Mouse (Mus musculus): ENCODE measurements around the gene Ppargc1a. TPM values are rescaled to one million over a fixed set of nuclear protein-coding genes. Genes with fewer than 3 reads are reported as not detected.

Ppargc1a gene
- polyA plus RNA-seq (2015; fragmentation: Nextera tagmentation; extraction: Ambion mirVana) = 4.1 and 6.0 TPM in 2 replicates

GRCm38 (mm10) chr5:51567659-51568058 lies at the start of gene Ppargc1a:
TSS of gene Ppargc1a (minus strand) at chr5:51567726.
- no peak within 1 kb of the TSS for H3K4me2 ChIP-seq (replicated peaks)
- H3K4me1 ChIP-seq = peaks cover 10% of the 10 kb centered on the region; the same call in 1 of the 2 replicates
- H3K27me3 ChIP-seq = no peaks in the 10 kb centered on the region
- H3K9me3 ChIP-seq (replicated peaks) = no peaks in the 10 kb centered on the region
- no peak within 1 kb of the TSS for H3K9ac ChIP-seq
- no peaks in the 10 kb centered on the region for H3K36me3 ChIP-seq
- ATAC-seq (ENCODE audit: insufficient number of reproducible peaks, low FRiP score, low TSS enrichment, low read depth) = no peak
- peak within 1 kb of the TSS; percentile 29; the same call in 1 of the 2 replicates for H3K27ac ChIP-seq (replicated peaks)
- 28% methylated on average over 6 of the region's 6 CpGs for WGBS
- H3K4me3 ChIP-seq (replicated peaks) = no peak within 1 kb of the TSS

GRCm38 (mm10) chr5:51616877-51617276 lies 49.4 kb upstream of the Ppargc1a start:
- 41% methylated on average over 1 of the region's 1 CpGs for WGBS
- Histone ChIP-seq H3K27ac (replicated peaks) (no peak overlapping the region), H3K4me1 (no peaks in the 10 kb centered on the region), H3K9me3 (replicated peaks) (no peaks in the 10 kb centered on the region), H3K27me3 (no peaks in the 10 kb centered on the region), H3K4me2 (replicated peaks) (no peak overlapping the region), H3K4me3 (replicated peaks) (no peak overlapping the region), H3K9ac (no peak overlapping the region), H3K36me3 (no peaks in the 10 kb centered on the region)
- no peak for ATAC-seq (ENCODE audit: insufficient number of reproducible peaks, low FRiP score, low TSS enrichment, low read depth)

GRCm38 (mm10) chr5:51612049-51612448 lies 44.5 kb upstream of the Ppargc1a start:
- no peaks in the 10 kb centered on the region for H3K36me3 ChIP-seq
- H3K4me3 ChIP-seq (replicated peaks) = no peak overlapping the region
- 0 out of 2 replicates have a peak, but pooled peaks cover 7% of the 10 kb centered on the region for H3K4me1 ChIP-seq
- 92% methylated on average over 4 of the region's 4 CpGs for WGBS
- ATAC-seq (ENCODE audit: insufficient number of reproducible peaks, low FRiP score, low TSS enrichment, low read depth) = no peak
- no peak overlapping the region for H3K27ac ChIP-seq (replicated peaks)
- H3K27me3 ChIP-seq = no peaks in the 10 kb centered on the region
- no peaks in the 10 kb centered on the region for H3K9me3 ChIP-seq (replicated peaks)
- no peak overlapping the region for H3K4me2 ChIP-seq (replicated peaks)
- H3K9ac ChIP-seq = no peak overlapping the region

- H3K4me3 ChIP-seq (replicated peaks) = no peak overlapping the region
- H3K4me2 ChIP-seq (replicated peaks) = no peak overlapping the region
- ATAC-seq (ENCODE audit: insufficient number of reproducible peaks, low FRiP score, low TSS enrichment, low read depth) = no peak
- H3K4me1 ChIP-seq = 0 out of 2 replicates have a peak, but pooled peaks cover 7% of the 10 kb centered on the region
- 66% methylated on average over 6 of the region's 6 CpGs for WGBS
- no peak overlapping the region for H3K9ac ChIP-seq
- H3K27me3 ChIP-seq = no peaks in the 10 kb centered on the region
- no peaks in the 10 kb centered on the region for H3K36me3 ChIP-seq
- H3K9me3 ChIP-seq (replicated peaks) = no peaks in the 10 kb centered on the region
- H3K27ac ChIP-seq (replicated peaks) = peak overlapping the region; percentile 9; the same call in 1 of the 2 replicates
Measured at GRCm38 (mm10) chr5:51607686-51608480, 40.4 kb upstream of the Ppargc1a start.

GRCm38 (mm10) chr5:51599549-51599948 lies 32.0 kb upstream of the Ppargc1a start:
- no peak overlapping the region for H3K27ac ChIP-seq (replicated peaks)
- 69% methylated on average over 6 of the region's 6 CpGs for WGBS
- no peak overlapping the region for H3K9ac ChIP-seq
- H3K4me3 ChIP-seq (replicated peaks) = no peak overlapping the region
- H3K36me3 ChIP-seq = no peaks in the 10 kb centered on the region
- no peak overlapping the region for H3K4me2 ChIP-seq (replicated peaks)
- ATAC-seq (ENCODE audit: insufficient number of reproducible peaks, low FRiP score, low TSS enrichment, low read depth) = no peak
- H3K9me3 ChIP-seq (replicated peaks) = no peaks in the 10 kb centered on the region
- no peaks in the 10 kb centered on the region for H3K4me1 ChIP-seq
- H3K27me3 ChIP-seq = no peaks in the 10 kb centered on the region

- H3K9me3 ChIP-seq (replicated peaks) = no peaks in the 10 kb centered on the region
- H3K4me2 ChIP-seq (replicated peaks) = no peak overlapping the region
- no peak overlapping the region for H3K9ac ChIP-seq
- WGBS = 63% methylated on average over 9 of the region's 9 CpGs
- no peak overlapping the region for H3K27ac ChIP-seq (replicated peaks)
- no peaks in the 10 kb centered on the region for H3K36me3 ChIP-seq
- peak; percentile 34; the same call in 1 of the 2 replicates for ATAC-seq (ENCODE audit: insufficient number of reproducible peaks, low FRiP score, low TSS enrichment, low read depth)
- peaks cover 14% of the 10 kb centered on the region; the same call in 1 of the 2 replicates for H3K4me1 ChIP-seq
- H3K27me3 ChIP-seq = no peaks in the 10 kb centered on the region
- H3K4me3 ChIP-seq (replicated peaks) = no peak overlapping the region
Measured at GRCm38 (mm10) chr5:51595644-51596043, 28.1 kb upstream of the Ppargc1a start.

- Histone ChIP-seq H3K4me3 (replicated peaks) (no peak overlapping the region), H3K27me3 (no peaks in the 10 kb centered on the region), H3K4me2 (replicated peaks) (no peak overlapping the region), H3K27ac (replicated peaks) (no peak overlapping the region), H3K9me3 (replicated peaks) (no peaks in the 10 kb centered on the region), H3K36me3 (no peaks in the 10 kb centered on the region), H3K4me1 (peaks cover 14% of the 10 kb centered on the region; the same call in 1 of the 2 replicates), H3K9ac (no peak overlapping the region)
- no peak for ATAC-seq (ENCODE audit: insufficient number of reproducible peaks, low FRiP score, low TSS enrichment, low read depth)
- 52% methylated on average over 5 of the region's 5 CpGs for WGBS
Measured at GRCm38 (mm10) chr5:51592206-51592605, 24.7 kb upstream of the Ppargc1a start.

- no peak overlapping the region for H3K27ac ChIP-seq (replicated peaks)
- H3K4me3 ChIP-seq (replicated peaks) = no peak overlapping the region
- H3K4me2 ChIP-seq (replicated peaks) = no peak overlapping the region
- 19% methylated on average over 11 of the region's 11 CpGs for WGBS
- H3K27me3 ChIP-seq = no peaks in the 10 kb centered on the region
- peaks cover 14% of the 10 kb centered on the region; the same call in 1 of the 2 replicates for H3K4me1 ChIP-seq
- ATAC-seq (ENCODE audit: insufficient number of reproducible peaks, low FRiP score, low TSS enrichment, low read depth) = no peak; the same call in 1 of the 2 replicates
- no peaks in the 10 kb centered on the region for H3K36me3 ChIP-seq
- H3K9ac ChIP-seq = no peak overlapping the region
- H3K9me3 ChIP-seq (replicated peaks) = no peaks in the 10 kb centered on the region
Measured at GRCm38 (mm10) chr5:51591537-51592154, 24.1 kb upstream of the Ppargc1a start.

- Histone ChIP-seq H3K4me1 (no peaks in the 10 kb centered on the region), H3K4me3 (replicated peaks) (no peak overlapping the region), H3K9me3 (replicated peaks) (no peaks in the 10 kb centered on the region), H3K4me2 (replicated peaks) (no peak overlapping the region), H3K36me3 (no peaks in the 10 kb centered on the region), H3K27ac (replicated peaks) (no peak overlapping the region), H3K27me3 (no peaks in the 10 kb centered on the region), H3K9ac (no peak overlapping the region)
- ATAC-seq (ENCODE audit: insufficient number of reproducible peaks, low FRiP score, low TSS enrichment, low read depth) = no peak
- 63% methylated on average over 2 of the region's 2 CpGs for WGBS
Measured at GRCm38 (mm10) chr5:51586187-51586586, 18.7 kb upstream of the Ppargc1a start.

GRCm38 (mm10) chr5:51584987-51585386 lies 17.5 kb upstream of the Ppargc1a start:
- H3K4me1 ChIP-seq = no peaks in the 10 kb centered on the region
- no peaks in the 10 kb centered on the region for H3K9me3 ChIP-seq (replicated peaks)
- WGBS = 60% methylated on average over 6 of the region's 6 CpGs
- no peak overlapping the region for H3K4me3 ChIP-seq (replicated peaks)
- H3K36me3 ChIP-seq = no peaks in the 10 kb centered on the region
- no peak overlapping the region for H3K4me2 ChIP-seq (replicated peaks)
- H3K27ac ChIP-seq (replicated peaks) = no peak overlapping the region
- no peak for ATAC-seq (ENCODE audit: insufficient number of reproducible peaks, low FRiP score, low TSS enrichment, low read depth)
- H3K9ac ChIP-seq = no peak overlapping the region
- no peaks in the 10 kb centered on the region for H3K27me3 ChIP-seq

- ATAC-seq (ENCODE audit: insufficient number of reproducible peaks, low FRiP score, low TSS enrichment, low read depth) = no peak
- Histone ChIP-seq H3K9me3 (replicated peaks) (no peaks in the 10 kb centered on the region), H3K4me2 (replicated peaks) (no peak overlapping the region), H3K4me3 (replicated peaks) (no peak overlapping the region), H3K27ac (replicated peaks) (no peak overlapping the region), H3K9ac (no peak overlapping the region), H3K36me3 (no peaks in the 10 kb centered on the region), H3K27me3 (no peaks in the 10 kb centered on the region), H3K4me1 (no peaks in the 10 kb centered on the region)
- 90% methylated on average over 3 of the region's 3 CpGs for WGBS
Measured at GRCm38 (mm10) chr5:51584186-51584585, 16.7 kb upstream of the Ppargc1a start.
